Mouse (Mus musculus): ENCODE measurements around the gene Cox8a.

- TF ChIP-seq CTCF (IDR thresholded peaks at IDR 0.05; ENCODE audit: extremely low read depth, insufficient read depth, insufficient read length, insufficient replicate concordance) = no peak
- no peak for TF ChIP-seq POLR2A (IDR thresholded peaks at IDR 0.05; ENCODE audit: low read depth, low read length)
Observed at GRCm38 (mm10) chr19:7204898-7205297, 12.5 kb downstream of the Cox8a start.

Data from spleen, adult 2 months (tissue).